Mouse (Mus musculus) right cerebral cortex, postnatal 10 days (tissue): ENCODE measurements at regions not wholly inside any gene's neighbourhood (a gene's known extent, or its start where the extent isn't known, plus 50 kb on each side); places are given as distances from the start of the nearest gene placed in this dataset.

Source experiments
- DNase-seq, 2 experiments: peaks; one replicate each; pipeline ENCODE4 v3.0.0; 2021; ENCODE audit warnings: low spot score in 2 of 2

DNA sequence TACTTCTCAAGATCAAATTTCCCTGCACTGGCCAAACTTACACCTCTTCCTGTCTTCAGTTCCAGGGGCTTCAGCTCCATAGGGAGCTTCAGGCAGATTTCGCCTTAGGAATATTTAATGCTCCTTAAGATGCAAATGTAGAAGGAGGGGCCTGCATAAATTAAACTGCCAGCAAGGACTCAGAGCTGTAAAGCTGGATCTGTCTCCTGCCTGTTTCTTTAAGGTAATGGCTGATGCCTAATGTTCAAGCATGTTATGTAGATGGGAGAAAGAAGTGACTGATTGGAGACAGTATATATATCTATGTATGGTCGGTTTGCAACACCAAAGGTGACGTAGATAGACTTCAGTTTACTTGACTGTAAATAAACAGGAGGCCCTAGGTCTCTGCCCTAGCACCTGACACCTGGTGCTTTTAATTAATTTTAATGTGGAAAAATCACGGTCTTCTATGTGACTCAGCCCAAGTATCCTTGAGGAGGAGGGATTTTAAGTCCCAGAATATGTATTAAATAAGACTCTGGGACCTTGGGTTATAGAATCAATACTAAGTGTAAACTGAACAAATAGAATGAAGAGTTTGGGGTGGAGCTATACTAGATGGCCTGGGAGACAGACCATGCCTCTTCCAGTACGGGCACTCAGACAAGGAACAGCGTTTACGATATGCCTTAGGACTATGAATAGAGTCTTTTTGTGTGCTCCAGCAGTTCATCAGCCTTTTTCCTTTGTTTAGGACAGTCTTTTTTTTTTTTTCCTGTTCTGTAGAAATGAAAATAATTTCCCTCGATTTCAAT, 651.7 kb upstream of the Lmcd1 start:
- no peak for DNase-seq

DNA sequence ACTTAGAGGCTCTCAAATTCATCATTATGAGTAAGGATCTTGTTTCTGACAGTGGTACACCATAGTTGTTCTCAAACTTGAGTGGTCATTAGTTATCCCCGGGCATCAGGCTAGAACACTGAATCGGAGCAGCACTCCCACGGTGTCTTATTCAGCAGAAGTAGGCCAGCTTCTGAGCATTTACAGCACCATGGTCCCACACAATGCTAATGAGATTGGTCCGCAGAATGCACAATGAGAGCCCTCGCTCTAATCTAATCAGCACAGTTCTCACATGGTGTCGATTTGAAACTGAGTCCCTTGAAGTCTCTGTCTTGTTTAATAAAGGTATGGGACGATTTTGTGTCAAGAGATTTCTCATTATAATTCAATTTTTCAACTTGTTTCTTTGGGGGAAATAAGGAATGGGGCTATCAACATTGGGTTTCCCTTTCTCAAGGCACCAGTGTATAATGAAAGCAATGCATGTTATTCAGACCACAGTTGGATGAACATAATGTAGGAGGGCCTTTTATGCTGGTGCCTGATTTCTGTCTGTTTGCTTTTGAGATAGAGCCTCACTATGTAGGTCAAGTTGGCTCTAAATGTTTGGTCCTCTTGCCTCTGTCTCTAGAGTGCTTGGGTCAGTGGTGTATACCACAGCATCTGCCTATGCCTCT, 650.9 kb upstream of the Lmcd1 start:
- peak; percentile 22 to 43 for DNase-seq

DNA sequence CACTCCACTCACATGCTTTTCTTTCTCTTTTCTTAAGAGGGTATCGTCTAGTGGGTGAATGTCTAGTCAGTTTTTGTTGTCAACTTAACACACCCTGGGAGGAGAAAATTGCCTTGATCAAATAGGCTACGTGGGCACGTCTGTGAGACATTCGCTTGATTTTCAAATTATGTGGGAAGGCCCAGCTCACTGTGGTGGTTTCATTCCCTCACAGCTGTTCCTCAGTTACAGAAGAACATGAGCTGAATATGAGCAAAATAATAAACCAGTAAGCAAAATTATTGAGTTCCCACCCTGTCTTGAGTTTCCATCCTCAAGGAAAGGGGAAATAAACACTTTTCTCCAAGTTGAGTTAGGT, 650.4 kb upstream of the Lmcd1 start:
- no peak for DNase-seq

DNA sequence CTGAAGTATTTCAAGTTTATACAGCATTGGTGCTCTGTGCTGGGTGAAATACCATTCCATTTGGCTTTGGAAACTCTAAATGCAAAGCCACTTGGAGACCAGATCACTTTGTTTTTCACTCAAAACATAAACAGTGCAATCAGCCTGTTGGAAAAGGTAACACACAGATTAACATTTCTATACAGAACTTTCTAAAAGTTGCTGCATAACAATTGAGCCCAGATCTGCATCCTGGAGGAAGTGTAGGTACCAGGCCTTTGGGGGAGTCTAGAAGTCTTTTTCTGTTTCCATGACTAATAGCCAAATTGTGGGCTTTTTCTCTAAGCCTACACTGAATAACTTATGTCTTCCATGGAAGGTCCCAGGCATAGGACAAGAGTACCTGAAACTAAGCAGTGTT, 648.1 kb upstream of the Lmcd1 start:
- DNase-seq = no peak

DNA sequence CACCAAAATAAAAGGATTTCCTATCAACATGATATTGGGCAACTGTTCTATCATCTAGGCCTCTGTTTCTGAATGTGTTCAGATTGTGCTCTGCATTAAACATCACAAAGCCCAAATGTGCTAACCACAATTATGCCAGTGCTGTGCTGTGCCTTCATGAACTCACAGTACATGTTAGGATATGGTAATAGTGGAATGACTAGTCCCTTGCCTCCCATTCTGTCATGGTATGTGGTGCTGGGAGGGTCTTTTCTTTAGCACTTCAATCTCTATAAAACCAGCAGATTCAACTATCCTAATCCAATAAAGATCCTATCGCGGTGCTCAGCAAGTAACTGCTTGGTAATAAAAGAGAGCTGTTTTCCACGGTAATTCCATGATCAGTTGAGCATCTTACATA, 620.8 kb upstream of the Lmcd1 start:
- DNase-seq = no peak

DNA sequence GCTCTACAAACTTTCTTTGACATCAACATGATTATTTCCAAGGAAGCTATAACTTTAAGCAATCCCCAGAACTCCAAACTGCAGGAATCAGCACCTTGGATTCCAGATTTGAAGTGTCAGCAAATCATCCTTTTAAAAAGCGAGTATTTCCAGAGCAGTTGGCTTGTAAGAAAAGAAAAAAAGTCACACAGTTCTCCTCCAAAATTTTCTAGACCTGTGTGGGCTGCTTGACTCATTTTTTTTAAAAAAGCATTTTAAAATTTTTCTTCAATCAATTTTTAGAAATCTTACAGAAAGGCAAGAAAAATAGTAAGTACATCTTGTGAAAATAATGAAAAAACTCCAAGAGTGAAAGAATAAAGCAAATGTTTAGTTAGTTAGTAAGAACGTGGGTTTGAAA, 613.6 kb upstream of the Lmcd1 start:
- DNase-seq = no peak

DNA sequence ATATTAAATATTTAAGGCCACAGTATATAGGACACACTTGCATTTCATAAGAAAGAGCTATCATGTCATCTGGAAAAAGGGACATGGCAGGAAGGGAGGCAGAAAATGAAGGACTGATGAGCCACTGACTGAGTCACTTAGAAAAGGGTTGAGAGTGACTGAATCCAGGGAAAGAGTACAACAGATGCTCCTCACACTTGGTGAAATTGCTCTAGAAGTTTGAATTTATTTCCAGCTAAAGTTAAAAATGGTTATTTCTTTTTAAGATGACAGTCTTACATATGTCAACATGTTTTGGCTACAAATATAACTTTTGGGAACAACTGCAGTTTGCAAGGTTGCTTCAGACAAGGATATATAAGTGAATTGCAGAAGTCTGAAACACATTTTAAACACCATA, 609.0 kb upstream of the Lmcd1 start:
- peak in 1 of 2 experiments; percentile 27 for DNase-seq

DNA sequence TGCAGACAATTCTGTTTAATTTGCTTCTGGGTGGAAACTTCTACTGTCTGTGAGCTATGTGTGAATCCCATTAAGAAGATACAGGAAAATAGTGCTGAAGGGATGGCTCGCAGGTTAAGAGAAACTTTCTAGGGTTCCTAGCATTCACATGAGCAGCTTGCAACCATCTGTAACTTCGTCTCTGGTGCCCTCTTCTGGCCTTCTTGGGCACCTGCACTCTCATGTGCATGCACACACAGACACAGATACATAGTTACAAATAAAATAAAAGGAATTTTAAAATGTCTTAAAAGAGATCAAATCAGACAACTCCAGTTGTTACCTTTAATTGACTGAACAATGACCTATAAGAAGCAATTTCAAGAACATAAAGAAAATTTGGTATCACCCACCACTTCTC, 588.6 kb upstream of the Lmcd1 start:
- no peak for DNase-seq

DNA sequence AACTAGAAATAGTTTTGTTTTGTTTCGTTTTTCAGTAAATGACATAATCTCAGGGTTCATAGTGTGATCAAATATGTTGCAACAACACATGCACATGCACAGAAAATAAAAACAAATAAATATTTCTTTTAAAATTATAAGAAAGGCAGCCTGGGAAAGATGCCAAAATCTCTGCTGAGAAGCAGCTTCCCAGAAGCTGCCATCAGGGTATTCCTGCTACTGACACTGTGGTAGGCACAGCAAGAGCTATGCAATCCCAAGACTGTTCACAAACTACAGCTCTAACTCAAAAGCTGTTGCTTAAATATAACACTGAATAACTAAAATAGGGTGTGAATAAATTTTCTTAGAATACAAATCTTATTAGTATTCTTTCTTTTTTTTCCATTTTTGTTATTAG, 570.7 kb upstream of the Lmcd1 start:
- no peak for DNase-seq

DNA sequence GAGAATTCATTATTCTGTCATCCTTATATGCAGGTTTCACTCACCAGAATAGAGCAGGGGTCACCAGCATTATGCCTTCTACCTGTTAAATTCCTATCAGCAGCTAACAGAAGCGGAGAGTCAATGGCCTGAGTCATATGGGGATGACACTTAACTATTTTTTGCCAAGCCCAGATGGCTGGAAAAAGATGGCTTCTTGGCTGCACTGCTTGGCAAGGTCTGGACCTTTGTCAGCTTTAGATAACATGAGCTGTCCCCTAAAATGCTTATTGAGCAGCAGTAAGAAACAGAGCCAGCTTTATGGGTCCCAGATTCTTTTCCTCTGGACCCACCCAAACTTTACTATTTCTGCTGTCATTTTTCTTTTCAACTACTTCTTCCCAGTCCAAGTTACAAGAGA, 565.3 kb upstream of the Lmcd1 start:
- DNase-seq = no peak

DNA sequence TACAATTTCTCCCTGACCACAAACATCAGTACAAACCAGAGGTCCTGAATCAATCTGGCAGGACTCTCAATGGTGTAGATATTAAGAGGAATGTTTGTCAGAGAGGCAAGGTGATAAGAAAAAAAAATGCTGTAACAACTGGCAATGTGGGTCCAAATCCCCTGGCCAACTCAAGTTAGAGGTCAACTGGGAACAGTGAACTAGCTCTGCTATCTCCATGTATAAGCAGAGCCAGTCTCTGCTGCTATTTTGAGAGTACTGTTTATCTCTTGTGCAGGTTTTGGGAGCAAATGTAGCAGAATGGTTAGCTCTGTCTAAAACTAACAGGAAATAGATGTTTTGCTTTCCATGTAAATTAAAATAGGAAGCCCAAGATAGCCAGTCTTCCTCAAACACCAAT, 547.6 kb upstream of the Lmcd1 start:
- no peak for DNase-seq

DNA sequence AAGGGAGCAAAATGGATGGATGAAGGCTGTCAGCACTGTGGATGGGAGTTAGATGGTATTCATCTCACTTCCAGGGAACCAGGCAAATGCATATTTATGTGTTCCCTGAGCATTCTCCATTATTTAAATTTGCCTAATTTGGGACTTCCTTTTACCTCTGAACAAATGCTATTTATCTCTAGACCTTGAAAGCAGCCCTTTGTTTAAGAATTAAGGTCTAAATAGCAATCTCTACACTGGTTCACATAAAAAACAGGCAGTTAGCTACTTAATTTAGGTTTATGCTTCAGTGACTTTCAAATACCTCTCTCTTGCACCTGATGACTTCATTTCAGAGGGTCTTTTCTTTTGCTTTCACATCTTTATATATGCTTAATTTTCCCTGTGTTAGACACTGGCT, 543.2 kb upstream of the Lmcd1 start:
- no peak for DNase-seq

DNA sequence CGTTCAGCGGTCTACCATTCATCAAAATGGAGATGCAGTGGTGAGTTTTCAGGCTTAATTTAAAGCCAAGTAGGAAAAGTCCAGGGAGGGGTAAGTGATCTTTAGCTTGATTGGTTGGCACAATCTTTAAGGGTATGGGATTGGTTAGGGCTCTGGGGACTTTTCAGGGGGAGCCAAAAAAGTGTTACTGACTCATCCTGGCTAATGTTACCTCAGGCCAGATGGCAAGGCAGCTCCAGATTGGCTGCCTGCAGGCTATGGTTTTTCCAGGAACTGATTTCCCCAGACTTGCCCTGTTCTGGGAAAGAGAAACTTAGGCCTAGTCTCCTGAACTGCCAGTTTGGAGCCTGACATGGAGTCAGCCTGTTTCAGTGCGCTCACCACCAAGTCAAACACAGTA, 539.6 kb upstream of the Lmcd1 start:
- DNase-seq = no peak

DNA sequence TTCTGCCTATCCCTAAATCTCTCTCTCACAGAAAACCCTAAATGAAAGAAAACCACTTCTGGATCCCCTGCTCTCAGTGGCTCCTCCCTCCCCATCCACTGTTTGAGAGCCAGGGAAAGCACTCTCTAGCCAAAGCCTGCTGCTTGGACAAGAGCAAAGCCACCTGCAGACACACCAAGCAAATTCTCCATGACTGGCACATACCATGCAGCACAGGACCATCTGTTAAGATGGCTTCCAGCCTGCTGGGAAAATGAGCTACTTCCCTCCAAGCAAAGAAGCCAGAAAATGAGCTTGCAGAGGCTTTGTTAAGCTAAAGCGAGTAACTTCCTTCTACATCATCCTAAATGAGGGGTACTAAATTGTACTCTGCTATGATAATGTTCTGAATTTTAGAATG, 534.6 kb upstream of the Lmcd1 start:
- DNase-seq = peak; percentile 55 to 69

DNA sequence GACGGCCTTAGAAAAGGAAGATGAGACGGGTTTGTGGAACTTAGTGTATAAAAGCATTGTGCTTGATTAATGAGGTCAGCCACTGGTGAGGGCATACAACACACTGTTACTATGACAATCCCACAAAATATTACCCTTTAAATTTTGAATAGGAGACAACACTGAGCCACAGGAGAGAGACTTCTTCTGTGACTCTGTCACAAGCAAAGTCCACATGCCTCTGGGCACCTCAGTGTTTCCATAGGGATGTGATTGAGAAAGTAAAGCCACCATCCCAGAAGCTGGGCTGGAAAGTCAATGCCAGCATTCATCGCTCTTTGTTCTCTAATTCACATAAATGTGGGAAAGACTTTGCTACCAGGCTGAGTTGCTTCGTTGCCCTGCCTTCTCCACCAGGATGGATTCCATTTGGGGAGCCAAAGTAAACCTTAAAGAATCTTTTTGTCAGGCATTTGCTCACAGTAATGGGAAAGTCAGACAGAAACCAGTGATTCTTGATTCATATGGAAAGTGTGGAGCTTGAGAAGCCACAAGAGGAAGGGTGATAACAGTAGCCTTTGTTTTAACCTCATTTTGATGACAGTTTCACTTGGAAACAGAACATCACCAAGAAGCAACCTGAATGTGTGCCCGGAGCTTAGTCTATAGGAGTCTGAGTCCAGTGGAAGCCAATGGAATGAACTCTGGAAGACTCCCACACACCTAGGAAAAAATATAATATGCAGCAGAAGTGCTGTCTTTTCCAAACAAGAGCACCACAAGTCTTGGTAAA, 491.7 kb upstream of the Lmcd1 start:
- DNase-seq = no peak

DNA sequence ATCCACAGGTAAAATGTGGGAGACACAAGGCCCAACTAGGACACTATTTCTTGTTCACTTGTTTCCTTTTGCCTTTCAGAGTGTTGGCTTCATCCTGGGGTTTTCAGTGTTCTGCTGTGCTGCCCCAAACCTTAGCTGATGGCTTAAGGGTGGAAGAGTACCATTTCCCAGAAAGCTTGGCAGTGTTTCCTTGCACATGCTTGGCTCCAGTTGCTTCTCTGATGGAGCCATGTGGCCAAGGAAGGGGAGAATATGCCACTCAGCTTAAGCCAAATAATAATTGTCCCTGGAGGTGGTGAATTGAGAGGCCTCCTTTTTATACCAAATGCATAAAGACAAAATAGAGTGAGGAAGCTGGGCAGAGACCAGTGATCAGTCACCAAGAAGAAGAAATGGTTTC, 464.9 kb upstream of the Lmcd1 start:
- DNase-seq = no peak

DNA sequence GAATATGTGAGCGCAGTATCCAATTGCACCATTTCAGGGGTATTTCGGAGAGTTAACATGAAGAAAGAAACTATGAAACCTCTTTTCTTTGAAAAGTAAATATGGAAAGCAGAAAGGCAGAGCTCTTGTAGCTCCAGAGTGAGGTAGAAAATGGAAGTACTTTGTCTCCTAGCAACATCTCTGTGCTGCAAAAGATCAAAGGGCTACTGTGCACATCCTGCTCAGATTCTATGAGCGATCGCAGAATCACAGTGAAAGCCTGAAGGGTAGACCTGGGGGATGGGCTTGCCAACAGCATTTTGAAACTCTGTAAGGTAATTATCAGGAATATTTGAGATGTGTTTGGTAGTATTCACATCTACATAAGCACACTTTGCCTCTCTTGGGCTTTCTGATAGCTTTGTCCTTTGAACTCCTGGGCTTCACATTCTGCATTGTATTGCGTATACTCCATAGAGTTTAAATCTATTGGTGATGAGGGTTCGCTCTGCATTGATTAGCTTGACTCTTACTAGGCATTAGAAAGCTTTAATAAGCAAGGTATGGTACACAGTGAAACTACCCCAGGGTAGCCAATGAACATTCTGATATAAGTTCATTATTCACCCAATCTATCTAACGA, 459.5 kb upstream of the Lmcd1 start:
- peak; percentile 18 to 19 for DNase-seq

DNA sequence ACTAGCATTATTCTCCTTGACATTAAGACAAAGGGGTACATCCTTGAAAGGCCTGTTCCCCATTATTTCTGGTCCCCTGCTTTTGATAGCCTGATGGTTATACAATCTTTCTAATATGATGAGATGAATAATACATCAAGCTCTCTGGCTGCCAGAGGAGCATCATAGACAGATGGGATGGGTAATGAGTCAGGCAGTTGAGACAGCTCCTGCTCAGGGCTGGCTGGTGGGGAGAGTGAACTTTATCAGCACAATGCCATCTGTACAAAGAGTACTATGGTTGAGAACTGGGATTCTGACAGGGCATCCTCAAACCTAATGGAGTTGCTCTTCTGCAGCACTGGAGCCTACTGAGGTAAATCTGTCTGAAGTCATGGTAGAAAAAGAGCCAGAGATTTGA, 458.4 kb upstream of the Lmcd1 start:
- no peak for DNase-seq

DNA sequence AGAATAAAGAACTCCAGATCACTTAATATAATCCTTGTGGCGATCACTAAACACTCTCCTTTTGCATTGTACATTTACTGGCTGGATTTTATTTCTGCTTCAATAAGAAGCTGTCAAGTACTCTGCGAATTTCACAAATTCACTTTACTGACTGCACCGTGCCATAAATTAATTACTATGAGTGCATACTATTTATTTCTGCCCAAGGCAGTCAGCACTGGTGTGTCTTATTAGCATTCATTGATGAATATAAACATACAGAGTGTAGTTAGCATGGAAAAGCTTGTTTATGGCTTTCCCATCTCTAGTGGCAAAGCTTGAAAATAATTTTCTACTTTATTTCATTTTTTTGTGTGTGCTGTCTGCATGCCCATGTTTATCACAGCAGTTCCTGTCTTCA, 453.3 kb upstream of the Lmcd1 start:
- no peak for DNase-seq

DNA sequence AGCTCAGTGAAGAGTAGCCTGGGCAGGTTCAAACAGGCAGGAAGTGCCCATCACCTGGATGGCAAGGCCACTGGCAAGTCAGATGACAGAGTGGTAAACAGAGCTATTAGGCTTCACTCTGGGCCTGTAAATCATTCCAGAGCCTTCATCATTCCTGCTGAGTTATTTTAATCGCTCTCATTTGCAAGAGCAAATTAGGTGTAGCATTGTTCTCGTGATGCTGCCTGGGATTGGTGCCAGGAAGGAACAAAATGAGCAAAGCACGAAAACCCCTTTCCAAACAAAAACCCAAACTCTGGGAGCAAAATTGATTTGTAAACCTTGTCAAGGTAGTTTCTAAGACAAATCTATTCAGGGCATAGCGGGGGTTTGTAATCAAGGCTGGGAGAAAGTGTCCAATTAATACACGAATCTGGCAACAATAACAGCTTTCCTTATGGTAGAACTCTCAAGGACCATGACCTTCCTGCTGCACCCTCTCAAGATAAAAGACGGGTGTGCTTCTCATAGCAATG, 429.2 kb upstream of the Lmcd1 start:
- peak; percentile 35 for DNase-seq

DNA sequence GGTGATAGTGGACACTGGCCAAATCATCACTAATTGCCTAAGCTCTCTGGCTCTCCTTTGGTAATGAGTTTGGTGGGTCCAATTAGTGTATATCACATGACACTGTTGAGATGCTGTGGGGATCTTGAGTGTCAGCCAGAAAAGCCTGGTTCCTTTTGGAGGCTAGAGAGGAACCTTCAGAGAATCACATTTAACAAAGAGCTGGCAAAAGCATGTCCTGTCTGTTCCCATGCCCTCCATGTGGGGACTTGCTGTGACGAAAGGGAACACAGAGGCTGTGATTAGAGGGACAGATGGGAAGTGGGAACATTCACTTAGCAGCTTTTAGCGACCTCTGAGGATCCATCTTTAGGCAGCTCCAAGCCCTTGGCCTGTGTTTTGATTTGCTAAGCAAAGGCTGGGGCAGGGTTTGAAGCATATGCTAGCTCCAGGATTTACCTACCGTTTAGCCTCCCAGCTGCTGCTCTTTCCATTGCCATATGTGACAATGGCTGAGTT, 407.4 kb upstream of the Lmcd1 start:
- peak; percentile 24 to 39 for DNase-seq

DNA sequence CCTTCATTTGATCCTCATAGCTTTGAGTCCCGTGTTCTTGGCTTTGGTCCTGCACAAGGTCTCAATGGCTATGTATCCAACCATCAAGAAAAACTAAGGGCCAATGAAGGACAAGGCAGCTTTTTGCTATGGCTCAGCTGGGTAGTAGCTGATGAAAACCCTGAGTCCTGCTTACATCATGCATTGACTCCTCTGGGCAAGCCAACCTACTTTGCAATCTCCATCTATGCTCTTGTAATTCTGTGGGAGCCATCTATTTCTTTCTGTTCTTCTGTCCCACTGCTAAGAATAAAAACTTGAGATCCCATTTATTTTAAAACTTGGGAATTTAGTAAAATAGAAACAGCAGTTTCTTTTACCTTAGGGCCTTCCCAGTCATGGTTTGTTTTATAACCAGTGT, 391.0 kb upstream of the Lmcd1 start:
- DNase-seq = no peak
